Mouse (Mus musculus) megakaryocyte, adult 5-6 weeks (primary cell): ENCODE measurements around the gene Rhox3f. TPM values are rescaled to one million over a fixed set of nuclear protein-coding genes. Genes with fewer than 3 reads are reported as not detected.
"Not testable (repeated sequence)": the region's sequence is repeated elsewhere in the genome, so short reads cannot be mapped to it uniquely, and the experiment has no call there.

Experiments
- ATAC-seq: 2 replicates; pipeline ENCODE4 v1.8.0; 2016; ENCODE audit warnings: mild to moderate bottlenecking, inconsistent platforms; ENCODE audit not compliant: poor library complexity, severe bottlenecking
- total RNA-seq, 2 experiments: library from RNA; stranded (forward) in 1 of 2; stranded (reverse) in 1 of 2; fragments of 153-499, 151-499 nt in 1 of 2; fragments of 221-1000, 200-1000 nt in 1 of 2; gene quantifications; 2 replicates each; pipeline versions ENCODE4 v1.2.3 to v1.2.4; 2015 to 2017

Rhox3f gene
- total RNA-seq (2015): not detected in 2 replicates
- total RNA-seq (2017): not detected in 2 replicates

DNA sequence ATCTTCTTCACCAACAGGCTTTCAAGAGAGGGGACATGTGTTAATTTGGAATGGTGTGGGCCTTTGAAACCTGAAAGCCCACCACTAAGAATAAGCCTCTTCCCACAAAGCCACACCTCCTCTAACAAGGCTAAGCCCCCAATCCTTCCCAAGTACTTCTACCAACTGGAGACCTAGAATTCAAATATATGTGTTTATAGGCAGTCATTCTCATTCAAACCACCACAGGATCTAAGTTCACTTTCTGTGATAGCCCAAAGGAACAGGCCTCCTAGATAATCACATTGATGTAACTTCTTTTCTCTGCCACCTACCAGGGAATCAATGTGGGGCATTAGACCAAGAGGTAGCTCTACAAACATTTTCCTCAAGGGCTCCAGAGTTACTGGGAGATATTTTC lies at the start of gene Rhox3f:
Gene Rhox3f, plus strand, starts transcription at position 301 of the 400 bp plus-strand sequence.
- ATAC-seq: not testable (repeated sequence)

DNA sequence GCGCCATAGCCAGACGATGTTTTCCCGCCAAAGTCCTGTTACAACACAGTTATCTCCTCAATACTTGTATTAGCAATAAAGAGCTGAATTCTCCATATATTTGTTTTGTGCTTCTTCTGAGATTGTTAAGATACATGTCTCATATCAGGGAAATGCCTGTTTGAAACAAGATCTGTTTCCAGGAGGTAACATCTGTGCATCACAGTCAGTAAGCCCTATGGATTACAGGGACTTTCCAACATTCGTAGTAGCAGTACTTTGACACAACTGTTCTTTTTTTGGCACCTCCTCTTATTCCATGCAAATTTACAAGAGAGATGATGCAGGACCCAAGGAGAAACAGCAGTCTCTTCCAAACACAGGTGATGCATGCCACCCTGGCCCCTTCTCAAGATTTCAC lies 39.1 kb upstream of the Rhox3f start, which contains the start of gene Rhox3e:
Gene Rhox3e, plus strand, starts transcription at position 301 of the 400 bp plus-strand sequence.
- ATAC-seq: not testable (repeated sequence)

DNA sequence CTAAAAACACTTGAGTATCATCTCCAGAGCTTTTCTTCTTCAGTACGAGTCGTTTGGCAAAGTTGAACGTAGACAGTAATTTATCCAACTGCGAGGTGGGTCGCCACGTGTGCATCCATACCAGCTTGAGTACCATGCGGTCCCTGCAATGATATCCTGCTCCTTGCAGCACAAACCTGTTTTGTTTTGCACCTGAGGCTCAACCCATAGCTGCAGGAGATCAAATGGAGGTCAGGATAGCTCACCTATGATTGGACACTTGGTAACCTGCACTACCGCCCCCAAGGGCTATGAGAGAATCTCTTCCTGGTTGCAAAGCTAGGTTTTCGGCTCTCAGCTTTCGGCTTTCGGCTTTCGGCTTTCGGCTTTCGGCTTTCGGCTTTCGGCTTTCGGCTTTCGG lies 23.7 kb upstream of the Rhox3f start, which contains the start of gene Rhox4e:
Gene Rhox4e, plus strand, starts transcription at position 301 of the 400 bp plus-strand sequence.
- ATAC-seq: not testable (repeated sequence)

- not testable (repeated sequence) for ATAC-seq
These were observed 9.7 kb upstream of the Rhox3f start, which contains the start of gene Rhox2f for GRCm38 (mm10) chrX:37571105-37571504. Rhox2f (plus strand) TSS chrX:37571405.

- ATAC-seq: not testable (repeated sequence)
These were observed 8.2 kb upstream of the Rhox3f start for GRCm38 (mm10) chrX:37572638-37573037.

GRCm38 (mm10) chrX:37607604-37608003 lies 26.8 kb downstream of the Rhox3f start, which contains the start of gene Rhox4f:
Rhox4f (minus strand) TSS chrX:37607704.
- ATAC-seq: not testable (repeated sequence)

DNA sequence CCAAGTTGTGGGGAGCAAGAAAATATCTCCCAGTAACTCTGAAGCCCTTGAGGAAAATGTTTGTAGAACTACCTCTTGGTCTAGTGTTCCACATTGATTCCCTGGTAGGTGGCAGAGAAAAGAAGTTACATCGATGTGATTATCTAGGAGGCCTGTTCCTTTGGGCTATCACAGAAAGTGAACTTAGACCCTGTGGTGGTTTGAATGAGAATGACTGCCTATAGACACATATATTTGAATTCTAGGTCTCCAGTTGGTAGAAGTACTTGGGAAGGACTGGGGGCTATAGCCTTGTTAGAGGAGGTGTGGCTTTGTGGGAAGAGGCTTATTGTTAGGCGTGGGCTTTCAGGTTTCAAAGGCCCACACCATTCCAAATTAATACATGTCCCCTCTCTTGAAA lies 47.7 kb downstream of the Rhox3f start, which contains the start of gene Rhox3g:
Gene Rhox3g, minus strand, starts transcription at position 101 of the 400 bp plus-strand sequence.
- ATAC-seq: not testable (repeated sequence)

Other genes with a start within 250 kb of the Rhox3f start
- not detected in 2 replicates for gene Rhox3a2, start 201.0 kb upstream of the Rhox3f start, total RNA-seq (2015)
- not detected in 2 replicates for gene Rhox3a2, start 201.0 kb upstream of the Rhox3f start, total RNA-seq (2017)
- gene Rhox4a2, start 190.1 kb upstream of the Rhox3f start, total RNA-seq (2015): not detected in 2 replicates
- gene Rhox4a2, start 190.1 kb upstream of the Rhox3f start, total RNA-seq (2017): not detected in 2 replicates
- not detected in 2 replicates for gene Rhox2b, start 168.9 kb upstream of the Rhox3f start, total RNA-seq (2015)
- not detected in 2 replicates for gene Rhox2b, start 168.9 kb upstream of the Rhox3f start, total RNA-seq (2017)
- gene Rhox4b, start 148.5 kb upstream of the Rhox3f start, total RNA-seq (2015): not detected in 2 replicates
- gene Rhox4b, start 148.5 kb upstream of the Rhox3f start, total RNA-seq (2017): not detected in 2 replicates
- not detected in 2 replicates for gene Rhox2c, start 127.3 kb upstream of the Rhox3f start, total RNA-seq (2015)
- gene Rhox2c, start 127.3 kb upstream of the Rhox3f start, total RNA-seq (2017): not detected in 2 replicates
- not detected in 2 replicates for gene Rhox3c, start 122.4 kb upstream of the Rhox3f start, total RNA-seq (2015)
- gene Rhox3c, start 122.4 kb upstream of the Rhox3f start, total RNA-seq (2017): not detected in 2 replicates
- not detected in 2 replicates for gene Rhox4c, start 100.7 kb upstream of the Rhox3f start, total RNA-seq (2015)
- not detected in 2 replicates for gene Rhox4c, start 100.7 kb upstream of the Rhox3f start, total RNA-seq (2017)
- gene Rhox2d, start 87.6 kb upstream of the Rhox3f start, total RNA-seq (2015): not detected in 2 replicates
- not detected in 2 replicates for gene Rhox2d, start 87.6 kb upstream of the Rhox3f start, total RNA-seq (2017)
- gene Rhox4d, start 66.6 kb upstream of the Rhox3f start, total RNA-seq (2015): not detected in 2 replicates
- gene Rhox4d, start 66.6 kb upstream of the Rhox3f start, total RNA-seq (2017): not detected in 2 replicates
- not detected in 2 replicates for gene Rhox2e, start 50.5 kb upstream of the Rhox3f start, total RNA-seq (2015)
- not detected in 2 replicates for gene Rhox2e, start 50.5 kb upstream of the Rhox3f start, total RNA-seq (2017)
- not detected in 2 replicates for gene Rhox3e, start 39.0 kb upstream of the Rhox3f start, total RNA-seq (2015)
- not detected in 2 replicates for gene Rhox3e, start 39.0 kb upstream of the Rhox3f start, total RNA-seq (2017)
- not detected in 2 replicates for gene Rhox4e, start 23.6 kb upstream of the Rhox3f start, total RNA-seq (2015)
- not detected in 2 replicates for gene Rhox4e, start 23.6 kb upstream of the Rhox3f start, total RNA-seq (2017)
- not detected in 2 replicates for gene Rhox2f, start 9.6 kb upstream of the Rhox3f start, total RNA-seq (2015)
- not detected in 2 replicates for gene Rhox2f, start 9.6 kb upstream of the Rhox3f start, total RNA-seq (2017)
- not detected in 2 replicates for gene Rhox4f, start 26.7 kb downstream of the Rhox3f start, total RNA-seq (2015)
- not detected in 2 replicates for gene Rhox4f, start 26.7 kb downstream of the Rhox3f start, total RNA-seq (2017)
- gene Rhox3g, start 47.6 kb downstream of the Rhox3f start, total RNA-seq (2015): not detected in 2 replicates
- not detected in 2 replicates for gene Rhox3g, start 47.6 kb downstream of the Rhox3f start, total RNA-seq (2017)
- gene Rhox2g, start 62.5 kb downstream of the Rhox3f start, total RNA-seq (2015): not detected in 2 replicates
- not detected in 2 replicates for gene Rhox2g, start 62.5 kb downstream of the Rhox3f start, total RNA-seq (2017)
- gene Rhox4g, start 70.3 kb downstream of the Rhox3f start, total RNA-seq (2015): not detected in 2 replicates
- gene Rhox4g, start 70.3 kb downstream of the Rhox3f start, total RNA-seq (2017): not detected in 2 replicates
- gene Rhox3h, start 87.8 kb downstream of the Rhox3f start, total RNA-seq (2015): not detected in 2 replicates
- gene Rhox3h, start 87.8 kb downstream of the Rhox3f start, total RNA-seq (2017): not detected in 2 replicates
- gene Rhox2h, start 92.3 kb downstream of the Rhox3f start, total RNA-seq (2015): not detected in 2 replicates
- gene Rhox2h, start 92.3 kb downstream of the Rhox3f start, total RNA-seq (2017): not detected in 2 replicates
- gene Rhox5, start 223.8 kb downstream of the Rhox3f start, total RNA-seq (2015): not detected in 2 replicates
- not detected in 2 replicates for gene Rhox5, start 223.8 kb downstream of the Rhox3f start, total RNA-seq (2017)
- gene Rhox6, start 245.9 kb downstream of the Rhox3f start, total RNA-seq (2015): not detected in 2 replicates
- not detected in 2 replicates for gene Rhox6, start 245.9 kb downstream of the Rhox3f start, total RNA-seq (2017)